Mouse (Mus musculus) lung, postnatal 14 days (tissue): Measurements from ENCODE around the gene Slc12a6.
A peak's percentile ranks its signal among the peaks of the same experiment; 100 is the strongest.

Source experiments
- DNase-seq: peaks from one replicate; pipeline ENCODE4 v3.0.0; 2021

Slc12a6 gene

GRCm38 (mm10) chr2:112265448-112266241, at the start of gene Slc12a6:
Slc12a6 (plus strand) TSS chr2:112265825.
- DNase-seq = peak; percentile 95

GRCm38 (mm10) chr2:112215977-112216376, 49.6 kb upstream of the Slc12a6 start:
- peak; percentile 5 for DNase-seq

GRCm38 (mm10) chr2:112217614-112218013, 48.0 kb upstream of the Slc12a6 start:
- DNase-seq = no peak

DNA sequence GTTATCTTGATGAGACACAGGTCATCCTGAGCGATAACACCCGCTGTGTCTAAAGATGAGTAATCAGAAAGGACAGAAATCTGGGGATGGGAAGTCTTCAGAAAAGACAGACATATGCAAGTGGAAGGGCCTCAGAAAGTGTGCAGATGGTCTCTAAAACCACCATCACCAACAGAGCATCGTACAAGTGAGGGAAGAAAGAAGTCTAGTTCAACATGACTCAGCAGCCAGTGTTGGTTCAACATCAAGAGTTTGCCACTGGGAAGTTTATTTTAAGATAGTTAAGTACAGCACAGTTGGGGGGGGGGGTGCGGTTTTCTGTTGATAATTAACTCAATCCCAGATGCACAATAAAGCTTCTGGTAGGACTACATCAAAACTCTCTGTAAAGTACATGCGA, 44.7 kb upstream of the Slc12a6 start:
- DNase-seq = no peak

GRCm38 (mm10) chr2:112222607-112223006, 43.0 kb upstream of the Slc12a6 start:
- DNase-seq = no peak

- no peak for DNase-seq
These were observed 41.3 kb upstream of the Slc12a6 start for GRCm38 (mm10) chr2:112224356-112224755.

DNA sequence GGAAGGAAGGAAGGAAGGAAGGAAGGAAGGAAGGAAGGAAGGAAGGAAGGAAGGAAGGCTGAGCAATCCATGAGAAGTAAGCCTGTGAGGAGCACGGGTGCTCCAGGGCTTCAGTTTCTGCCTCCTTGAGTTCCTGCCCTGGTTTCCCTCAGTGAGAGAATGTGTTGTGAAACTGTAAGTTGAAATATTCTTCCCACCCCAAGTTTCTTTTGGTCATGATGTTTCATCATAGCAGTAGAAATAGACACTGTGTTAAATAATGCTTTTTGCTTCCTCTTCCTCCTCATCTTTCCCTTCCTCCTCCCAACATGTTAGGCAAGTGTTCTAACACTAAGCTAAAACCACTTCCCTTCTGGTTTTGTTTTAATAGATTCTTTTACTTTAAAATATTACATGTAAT, 33.0 kb upstream of the Slc12a6 start:
- DNase-seq = no peak

DNA sequence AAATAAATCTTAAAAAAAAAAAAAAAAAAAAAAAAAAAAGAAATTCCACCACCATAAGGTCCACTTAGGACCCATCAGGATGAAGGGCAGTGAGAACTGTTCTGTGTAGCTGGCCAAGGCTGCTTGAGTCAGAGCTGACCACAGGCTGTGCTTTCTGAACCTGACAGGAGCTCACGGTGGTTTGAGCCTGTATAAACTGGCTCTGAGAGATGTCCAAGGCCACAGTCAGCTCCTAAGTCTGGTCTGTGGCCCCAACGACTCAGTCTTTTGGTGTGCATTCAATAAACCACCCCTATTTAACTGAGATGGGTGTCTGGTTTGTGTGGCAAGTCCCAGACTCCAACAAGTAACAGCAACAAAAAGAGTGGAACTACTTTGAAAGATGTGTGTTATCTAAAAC, 29.0 kb upstream of the Slc12a6 start:
- no peak for DNase-seq

DNA sequence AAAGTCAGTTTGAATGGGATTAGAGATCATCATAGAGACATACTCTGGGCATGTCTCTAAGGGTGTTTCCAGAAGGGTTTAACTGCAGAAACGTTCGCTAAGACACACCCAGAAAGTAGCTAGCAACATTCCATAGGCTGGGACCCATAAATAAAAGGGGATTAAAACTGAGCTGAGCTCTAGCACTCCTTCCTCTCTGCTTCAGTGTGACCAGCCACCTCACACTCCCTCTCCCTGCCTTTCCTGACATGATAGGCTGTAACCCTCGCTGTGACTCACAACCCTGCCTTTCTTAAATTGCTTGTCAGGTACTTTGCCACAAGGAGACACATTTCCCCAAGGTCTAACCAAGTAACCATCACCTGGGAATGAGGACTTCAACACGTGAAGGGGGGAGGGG, 27.6 kb upstream of the Slc12a6 start:
- DNase-seq = no peak

GRCm38 (mm10) chr2:112239212-112239934, 26.3 kb upstream of the Slc12a6 start, which contains the start of gene Lpcat4:
Lpcat4 (plus strand) TSS chr2:112239468.
- peak; percentile 92 for DNase-seq

- DNase-seq = no peak
These were observed 25.5 kb upstream of the Slc12a6 start for GRCm38 (mm10) chr2:112239935-112240721.

- DNase-seq = no peak
These were observed 23.8 kb upstream of the Slc12a6 start for GRCm38 (mm10) chr2:112241787-112242186.

GRCm38 (mm10) chr2:112245307-112245706, 20.3 kb upstream of the Slc12a6 start:
- no peak for DNase-seq

DNA sequence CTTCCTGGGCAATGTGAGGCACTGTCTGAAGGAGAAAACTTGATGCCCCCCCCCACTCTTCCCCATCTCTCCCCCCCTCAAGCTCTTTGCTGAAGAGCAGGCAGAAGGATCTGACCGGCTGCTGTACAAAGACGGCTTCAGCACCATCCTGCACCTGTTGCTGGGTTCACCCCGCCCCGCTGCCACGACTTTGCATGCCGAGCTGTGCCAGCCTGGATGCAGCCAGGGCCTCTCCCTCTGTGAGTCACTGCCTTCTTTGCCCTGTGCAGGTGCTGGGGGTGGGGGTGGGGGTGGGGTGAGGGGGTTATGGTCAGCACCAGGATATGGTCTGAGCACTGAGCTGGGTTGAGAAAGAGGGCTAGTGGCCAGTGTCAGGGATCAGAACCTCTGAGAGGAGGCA, 19.4 kb upstream of the Slc12a6 start:
- no peak for DNase-seq

DNA sequence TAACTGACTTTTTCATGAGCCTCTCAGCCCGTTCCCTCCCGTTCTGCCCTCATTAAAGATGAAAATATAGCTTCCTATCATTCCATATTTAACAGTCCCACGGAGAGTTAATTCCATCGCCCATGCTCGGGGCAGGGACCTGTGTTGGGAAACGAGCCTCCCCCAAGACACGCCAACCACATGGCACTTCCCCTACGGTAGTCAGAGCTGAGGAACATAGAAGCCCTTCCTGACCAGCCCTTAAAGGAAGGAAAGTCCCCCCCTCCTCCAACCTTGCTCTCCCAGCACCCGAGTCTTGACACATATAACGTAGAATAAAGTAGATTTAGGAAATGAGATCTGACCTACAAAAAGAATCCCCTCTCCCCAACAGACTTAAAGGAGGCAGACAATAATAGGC, 18.3 kb upstream of the Slc12a6 start:
- DNase-seq = no peak

- DNase-seq = no peak
These were observed 15.7 kb upstream of the Slc12a6 start for GRCm38 (mm10) chr2:112249780-112250453.

GRCm38 (mm10) chr2:112254675-112255515, 10.7 kb upstream of the Slc12a6 start:
- no peak for DNase-seq

GRCm38 (mm10) chr2:112259241-112259962, 6.2 kb upstream of the Slc12a6 start, which contains the start of gene Nutm1:
Nutm1 (minus strand) TSS chr2:112259291.
- peak; percentile 16 for DNase-seq

- peak; percentile 85 for DNase-seq
These were observed 3.6 kb upstream of the Slc12a6 start, which contains the start of gene Nop10 for GRCm38 (mm10) chr2:112261748-112262653. Nop10 (plus strand) TSS chr2:112261926.

DNA sequence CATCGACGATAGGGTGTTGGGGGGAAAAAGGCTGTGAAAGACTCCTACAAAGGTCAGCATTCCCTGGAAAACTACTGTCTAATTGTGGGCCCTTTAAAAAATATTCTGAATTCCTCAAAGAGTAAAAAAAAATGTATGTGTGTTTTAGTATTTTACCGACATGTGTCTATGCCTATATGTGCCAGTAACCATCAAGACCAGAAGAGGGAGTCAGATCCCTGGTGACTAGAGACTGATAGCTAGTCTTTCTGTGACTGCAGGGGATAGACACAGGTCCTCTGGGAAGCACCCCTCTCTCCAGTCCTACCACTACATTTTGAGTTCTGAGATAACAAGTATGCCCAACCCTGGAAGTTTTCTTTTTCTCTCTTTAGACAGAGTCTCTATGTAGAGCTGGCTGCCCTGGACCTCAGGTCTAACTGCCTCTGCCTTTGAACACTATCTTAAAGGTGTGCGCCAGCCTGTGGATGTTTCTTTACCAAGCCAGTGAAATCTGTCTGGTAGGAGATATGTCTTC, 2.8 kb upstream of the Slc12a6 start:
- no peak for DNase-seq
